Mouse (Mus musculus): Measurements from ENCODE around the gene Galnt15. TPM values are rescaled to one million over a fixed set of nuclear protein-coding genes. Genes with fewer than 3 reads are reported as not detected.

Gene Galnt15
- not detected in 2 replicates for total RNA-seq (2012; rRNA removed)
- not detected in 2 replicates for total RNA-seq (2014; rRNA removed)
- polyA plus RNA-seq (2012; ENCODE audit: insufficient read length, low read depth), result not detected in 2 replicates

- in situ Hi-C loops (cut with MboI; ENCODE audit: low pct_ligation_motif_present, low pct_unique_long_range_greater_than_20kb, low sequenced_read_pairs), result loop anchor here (25.0 kb wide), 1 partner anchor 216 kb away; no protein-coding TSS in a partner anchor
- Histone ChIP-seq H3K4me2 (ENCODE audit: insufficient read depth, low read depth, poor library complexity, severe bottlenecking) (no peak within 1 kb of the TSS), H3K9ac (ENCODE audit: insufficient read depth, low read depth) (no peak within 1 kb of the TSS), H3K79me2 (replicated peaks; ENCODE audit: control insufficient read depth, extremely low read depth, insufficient read depth, poor library complexity, severe bottlenecking) (no peaks in the 10 kb centered on the region), H3K36me3 (replicated peaks in 1 of 2; ENCODE audit: control insufficient read depth in 1 of 2, insufficient read depth in 1 of 2, low read length in 1 of 2) (no peaks in the 10 kb centered on the region), H3K4me3 (replicated peaks in 1 of 3; ENCODE audit: low read depth in 2 of 3, low read length in 2 of 3, poor library complexity in 1 of 3) (no peak within 1 kb of the TSS), H3K27ac (ENCODE audit: insufficient read depth, low read depth) (no peak within 1 kb of the TSS), H3K4me1 (ENCODE audit: control insufficient read depth in 1 of 2, insufficient read depth in 2 of 2) (peaks cover 4 to 5% of the 10 kb centered on the region in 2 experiments; a peak in 3 of 4 replicates), H3K27me3 (replicated peaks) (no peaks in the 10 kb centered on the region), H3K9me3 (replicated peaks; ENCODE audit: low read length) (no peaks in the 10 kb centered on the region)
- dilution Hi-C loops (cut with MboI; ENCODE audit: extremely low pct_ligation_motif_present, extremely low pct_unique_long_range_greater_than_20kb, low sequenced_read_pairs), result no loop called here
- DNase-seq (ENCODE audit: extremely low read depth), result no peak
- TF ChIP-seq ELF1 (IDR thresholded peaks at IDR 0.05; ENCODE audit: low read depth, low read length) (no peak), MXI1 (IDR thresholded peaks at IDR 0.05; ENCODE audit: low read depth, low read length) (no peak), RCOR1 (conservative IDR thresholded peaks at IDR 0.05; ENCODE audit: low read depth, low read length) (no peak), TCF12 (IDR thresholded peaks at IDR 0.05; ENCODE audit: low read depth, low read length) (no peak), NRF1 (IDR thresholded peaks at IDR 0.05; ENCODE audit: low read depth, low read length) (no peak), ZMIZ1 (IDR thresholded peaks at IDR 0.05; ENCODE audit: low read depth, low read length) (no peak)
Measured at GRCm38 (mm10) chr14:32028681-32029091, at the start of gene Galnt15. Galnt15 (plus strand) TSS chr14:32028989.

DNA sequence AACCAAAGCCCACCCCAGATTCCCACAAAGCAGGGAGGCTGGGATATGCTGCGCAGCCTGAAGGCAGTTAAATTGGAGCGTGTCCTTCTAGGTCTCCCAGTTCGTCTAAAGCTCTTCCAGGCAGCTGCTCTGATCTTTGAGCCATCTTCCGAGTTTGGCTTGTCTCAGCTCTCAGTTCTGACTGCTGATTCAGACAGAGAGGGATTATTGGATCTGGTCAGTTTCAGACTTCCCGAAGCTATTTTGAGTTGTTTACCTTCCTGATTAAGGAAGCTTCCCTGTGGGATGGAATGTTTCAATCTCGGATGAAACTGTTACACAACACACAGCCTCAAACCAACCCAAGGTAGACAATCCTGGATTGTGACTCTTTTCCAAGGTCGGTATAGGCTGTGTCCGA, 34.8 kb upstream of the Galnt15 start:
- peaks cover 4% of the 10 kb centered on the region for H3K9me3 ChIP-seq (replicated peaks; ENCODE audit: low read length)
- H3K36me3 ChIP-seq (replicated peaks in 1 of 2; ENCODE audit: control insufficient read depth in 1 of 2, insufficient read depth in 1 of 2, low read length in 1 of 2), result no peaks in the 10 kb centered on the region
- dilution Hi-C loops (cut with MboI; ENCODE audit: extremely low pct_ligation_motif_present, extremely low pct_unique_long_range_greater_than_20kb, low sequenced_read_pairs), result no loop called here
- in situ Hi-C loops (cut with MboI; ENCODE audit: low pct_ligation_motif_present, low pct_unique_long_range_greater_than_20kb, low sequenced_read_pairs), result no loop called here
- H3K4me1 ChIP-seq (ENCODE audit: control insufficient read depth in 1 of 2, insufficient read depth in 2 of 2), result no peaks in the 10 kb centered on the region
- DNase-seq (ENCODE audit: extremely low read depth), result no peak
- no peak overlapping the region for H3K4me2 ChIP-seq (ENCODE audit: insufficient read depth, low read depth, poor library complexity, severe bottlenecking)
- no peak overlapping the region for H3K9ac ChIP-seq (ENCODE audit: insufficient read depth, low read depth)
- no peak for TF ChIP-seq SMC3 (IDR thresholded peaks at IDR 0.05; ENCODE audit: low read depth, low read length)
- no peak for TF ChIP-seq POLR2A (IDR thresholded peaks at IDR 0.05; ENCODE audit: low read depth, low read length)
- TF ChIP-seq MEF2A (IDR thresholded peaks at IDR 0.05; ENCODE audit: borderline replicate concordance, low read depth, low read length), result no peak
- no peak for TF ChIP-seq CTCF (conservative IDR thresholded peaks at IDR 0.05 in 1 of 2, IDR thresholded peaks at IDR 0.05 in 1 of 2; ENCODE audit: low read depth in 2 of 2, low read length in 2 of 2)
- H3K4me3 ChIP-seq (replicated peaks in 1 of 3; ENCODE audit: low read depth in 2 of 3, low read length in 2 of 3, poor library complexity in 1 of 3), result no peak overlapping the region
- H3K27ac ChIP-seq (ENCODE audit: insufficient read depth, low read depth), result no peak overlapping the region
- H3K27me3 ChIP-seq (replicated peaks), result no peaks in the 10 kb centered on the region
- H3K79me2 ChIP-seq (replicated peaks; ENCODE audit: control insufficient read depth, extremely low read depth, insufficient read depth, poor library complexity, severe bottlenecking), result no peaks in the 10 kb centered on the region

GRCm38 (mm10) chr14:32000941-32001340, 27.8 kb upstream of the Galnt15 start:
- Histone ChIP-seq H3K9ac (ENCODE audit: insufficient read depth, low read depth) (no peak overlapping the region), H3K4me2 (ENCODE audit: insufficient read depth, low read depth, poor library complexity, severe bottlenecking) (no peak overlapping the region), H3K9me3 (replicated peaks; ENCODE audit: low read length) (peaks cover 4% of the 10 kb centered on the region), H3K79me2 (replicated peaks; ENCODE audit: control insufficient read depth, extremely low read depth, insufficient read depth, poor library complexity, severe bottlenecking) (no peaks in the 10 kb centered on the region), H3K27ac (ENCODE audit: insufficient read depth, low read depth) (no peak overlapping the region), H3K36me3 (replicated peaks in 1 of 2; ENCODE audit: control insufficient read depth in 1 of 2, insufficient read depth in 1 of 2, low read length in 1 of 2) (no peaks in the 10 kb centered on the region), H3K4me1 (ENCODE audit: control insufficient read depth in 1 of 2, insufficient read depth in 2 of 2) (peaks cover 0 to 2% of the 10 kb centered on the region in 2 experiments; a peak in 1 of 4 replicates), H3K27me3 (replicated peaks) (no peaks in the 10 kb centered on the region), H3K4me3 (replicated peaks in 1 of 3; ENCODE audit: low read depth in 2 of 3, low read length in 2 of 3, poor library complexity in 1 of 3) (no peak overlapping the region)
- DNase-seq (ENCODE audit: extremely low read depth), result no peak
- TF ChIP-seq NELFE (IDR thresholded peaks at IDR 0.05; ENCODE audit: low read depth, low read length) (no peak), EP300 (IDR thresholded peaks at IDR 0.05; ENCODE audit: low read length) (no peak), RCOR1 (conservative IDR thresholded peaks at IDR 0.05; ENCODE audit: low read depth, low read length) (no peak), TBP (conservative IDR thresholded peaks at IDR 0.05; ENCODE audit: low read depth, low read length) (no peak), POLR2AphosphoS2 (IDR thresholded peaks at IDR 0.05; ENCODE audit: low read depth, low read length) (no peak), MYC (IDR thresholded peaks at IDR 0.05; ENCODE audit: low read depth, low read length) (no peak), MXI1 (IDR thresholded peaks at IDR 0.05; ENCODE audit: low read depth, low read length) (no peak)
- in situ Hi-C loops (cut with MboI; ENCODE audit: low pct_ligation_motif_present, low pct_unique_long_range_greater_than_20kb, low sequenced_read_pairs), result no loop called here
- dilution Hi-C loops (cut with MboI; ENCODE audit: extremely low pct_ligation_motif_present, extremely low pct_unique_long_range_greater_than_20kb, low sequenced_read_pairs), result no loop called here
